Mouse (Mus musculus) heart, adult 2 months (tissue): ENCODE measurements around the gene Dnajc3. TPM values are rescaled to one million over a fixed set of nuclear protein-coding genes. Genes with fewer than 3 reads are reported as not detected.

Source experiments
- DNase-seq, 2 experiments: peaks; one replicate each; pipeline ENCODE4 v3.0.0; 2021
- H3K27ac ChIP-seq: fragments of 200-600 bp; 2 replicates; pipeline ENCODE4 v1.8.1; 2022
- H3K27me3 ChIP-seq: fragments of 200-500 bp; 2 replicates; pipeline ENCODE4 v1.6.1; 2012; ENCODE audit warnings: mild to moderate bottlenecking, low read length, inconsistent platforms, mixed read lengths; ENCODE audit not compliant: control insufficient read depth, insufficient read depth
- H3K36me3 ChIP-seq: fragments of 200-500 bp; 2 replicates; pipeline ENCODE4 v1.6.1; 2012; ENCODE audit warnings: low read length, inconsistent platforms; ENCODE audit not compliant: control insufficient read depth, insufficient read depth
- H3K4me1 ChIP-seq: fragments of 200-500 bp; 2 replicates; pipeline ENCODE4 v1.6.1; 2011; ENCODE audit warnings: low read length; ENCODE audit not compliant: control insufficient read depth, insufficient read depth
- H3K4me3 ChIP-seq: fragments of 200-600 bp; 2 replicates; pipeline ENCODE4 v1.8.1; 2022
- H3K79me2 ChIP-seq: fragments of 200-500 bp; replicated peaks from 2 replicates; pipeline ENCODE4 v1.6.1; 2012; ENCODE audit warnings: mild to moderate bottlenecking, inconsistent platforms, low read length, moderate library complexity, mixed read lengths; ENCODE audit not compliant: control insufficient read depth, insufficient read depth
- H3K9ac ChIP-seq: fragments of 200-500 bp; 2 replicates; pipeline ENCODE4 v1.6.1; 2012; ENCODE audit warnings: low read depth, mild to moderate bottlenecking, control low read depth, inconsistent platforms, low read length, mixed read lengths
- CTCF ChIP-seq: fragments of 200-600 bp; IDR thresholded peaks from 2 replicates; pipeline ENCODE4 v1.8.1; 2022; ENCODE audit warnings: antibody characterized with exemption, mild to moderate bottlenecking, moderate library complexity
- EP300 ChIP-seq: fragments of 200-500 bp; IDR thresholded peaks from 2 replicates; pipeline ENCODE4 v1.6.1; 2011; ENCODE audit warnings: low read depth, low read length, control low read depth; ENCODE audit not compliant: insufficient read depth
- POLR2A ChIP-seq: fragments of 200-500 bp; IDR thresholded peaks from 2 replicates; pipeline ENCODE4 v1.6.1; 2011; ENCODE audit warnings: mild to moderate bottlenecking, low read depth, low read length, control low read depth; ENCODE audit not compliant: insufficient read depth
- WGBS: fragments of 180-500 bp; shearing (Covaris S2); methylation state at CpG from one replicate; pipeline ENCODE4 v1.1.7; 2018; 5-methylcytosine and 5-hydroxymethylcytosine counted together
- intact Hi-C: fragments of 180-260 bp; cut with DNase I; formaldehyde crosslinking; loops from one replicate; pipeline ENCODE4 v1.15.1; 2025
- polyA plus RNA-seq: library from polyadenylated mRNA; depleted of rRNA; stranded (reverse); fragments of >200 nt; gene quantifications from 2 replicates; pipeline ENCODE4 v1.2.3, GENCODE M21; 2012
- total RNA-seq, 2 experiments: library from RNA; stranded (reverse); gene quantifications; 2 replicates each; pipeline ENCODE4 v1.2.3; 2021

The Dnajc3 gene
- total and polyA plus RNA-seq, 3 experiments = 8.5 to 33.4 (median 32.5) TPM

- no peak overlapping the region for H3K27ac ChIP-seq
- H3K4me3 ChIP-seq = no peak overlapping the region
- H3K79me2 ChIP-seq = no peaks in the 10 kb centered on the region
- no peaks in the 10 kb centered on the region for H3K27me3 ChIP-seq
- TF ChIP-seq EP300 (no peak), CTCF (peak; percentile 58)
- no peak for DNase-seq
- intact Hi-C loops = no loop called here
- no peak overlapping the region for H3K9ac ChIP-seq
- no peaks in the 10 kb centered on the region for H3K36me3 ChIP-seq
- H3K4me1 ChIP-seq = no peaks in the 10 kb centered on the region
Observed at GRCm38 (mm10) chr14:119003320-119003719, 65.5 kb downstream of the Dnajc3 start.

DNA sequence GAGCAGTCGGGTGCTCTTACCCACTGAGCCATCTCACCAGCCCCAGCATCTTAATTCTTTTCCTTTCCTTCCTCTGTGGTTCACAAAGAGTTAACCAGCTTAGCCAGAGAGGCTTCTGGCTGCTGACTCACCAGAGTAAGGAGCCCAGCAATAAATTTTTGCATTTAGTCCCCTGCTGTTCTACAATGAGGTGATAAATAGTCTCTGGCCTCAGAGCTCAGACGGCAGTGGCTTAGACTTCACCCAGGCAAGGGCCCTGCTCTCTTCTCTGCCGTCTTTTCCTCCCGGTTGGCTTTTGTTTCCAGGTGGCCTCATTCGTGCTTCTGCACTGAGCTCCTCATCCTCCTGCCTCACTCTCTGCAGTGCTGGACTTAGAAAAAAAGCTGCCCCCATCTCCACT, 68.1 kb downstream of the Dnajc3 start:
- Histone ChIP-seq H3K9ac (no peak overlapping the region), H3K36me3 (no peaks in the 10 kb centered on the region), H3K27ac (no peak overlapping the region; the same call in 1 of the 2 replicates), H3K79me2 (no peaks in the 10 kb centered on the region), H3K4me1 (no peaks in the 10 kb centered on the region), H3K4me3 (no peak overlapping the region; the same call in 1 of the 2 replicates), H3K27me3 (no peaks in the 10 kb centered on the region)
- intact Hi-C loops = no loop called here
- DNase-seq = no peak
- 14% methylated on average over 5 of the region's 5 CpGs for WGBS
- TF ChIP-seq CTCF (no peak), EP300 (no peak), POLR2A (no peak)

GRCm38 (mm10) chr14:119006441-119007102, 68.8 kb downstream of the Dnajc3 start:
- H3K27ac ChIP-seq = peak overlapping the region; percentile 78
- no peak for TF ChIP-seq CTCF
- no peak for TF ChIP-seq EP300
- no peak for TF ChIP-seq POLR2A
- WGBS = 2% methylated on average over 49 of the region's 49 CpGs
- H3K27me3 ChIP-seq = no peaks in the 10 kb centered on the region
- H3K4me3 ChIP-seq = peak overlapping the region; percentile 60
- H3K9ac ChIP-seq = peak overlapping the region; percentile 46
- intact Hi-C loops = loop anchor here (1.0 kb wide), 1 partner anchor 68 kb away; no protein-coding TSS in a partner anchor
- no peaks in the 10 kb centered on the region for H3K36me3 ChIP-seq
- H3K79me2 ChIP-seq = no peaks in the 10 kb centered on the region
- no peaks in the 10 kb centered on the region for H3K4me1 ChIP-seq
- no peak for DNase-seq

DNA sequence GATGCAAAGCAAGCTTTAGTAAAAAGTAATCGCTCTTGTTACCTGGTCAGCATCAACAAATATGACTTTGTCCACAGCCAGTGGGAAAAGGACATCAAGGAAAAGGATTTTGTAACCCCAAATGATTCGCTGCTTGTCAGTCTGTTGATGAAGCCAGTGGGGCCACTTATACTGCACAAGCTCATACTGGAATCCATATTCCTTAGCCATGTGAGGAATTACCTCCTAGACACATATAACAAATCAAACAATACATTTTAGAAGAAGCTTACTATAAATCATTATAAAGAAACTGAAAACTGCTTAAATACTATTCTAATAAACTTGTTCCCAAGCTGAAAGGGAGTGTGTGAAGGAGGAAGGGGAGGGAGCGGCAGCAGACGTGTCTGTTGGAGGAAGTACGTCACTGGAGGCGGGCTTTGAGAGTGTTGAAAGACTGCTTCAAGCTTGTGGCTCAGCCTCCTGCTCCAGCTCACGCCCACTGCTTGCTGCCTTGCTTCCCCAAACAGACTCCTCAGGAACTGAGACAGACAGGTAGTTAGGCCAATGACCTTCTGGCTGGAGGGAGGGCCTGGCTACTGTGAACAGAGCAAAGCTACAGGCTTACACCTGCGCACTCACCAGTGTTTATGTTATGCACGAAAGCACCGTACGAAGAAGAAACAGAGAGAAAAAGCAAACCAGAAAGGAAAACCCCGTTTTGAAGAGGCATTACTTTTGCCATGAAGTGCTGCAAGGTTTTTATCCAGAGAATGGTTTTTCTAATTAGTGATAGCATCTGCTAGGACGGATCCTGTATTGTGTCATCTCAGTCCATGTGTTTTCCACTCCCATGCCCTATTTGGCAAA, 69.6 kb downstream of the Dnajc3 start:
- H3K4me3 ChIP-seq = peak overlapping the region; percentile 60
- H3K27me3 ChIP-seq = no peaks in the 10 kb centered on the region
- H3K36me3 ChIP-seq = no peaks in the 10 kb centered on the region
- H3K27ac ChIP-seq = peak overlapping the region; percentile 78
- TF ChIP-seq EP300 = peak; percentile 92
- TF ChIP-seq CTCF = no peak
- TF ChIP-seq POLR2A = peak; percentile 93
- intact Hi-C loops = loop anchor here (1.0 kb wide), 1 partner anchor 69 kb away; no protein-coding TSS in a partner anchor
- DNase-seq = peak; percentile 96 to 98
- under 1% methylated on average over 13 of the region's 13 CpGs for WGBS
- H3K9ac ChIP-seq = peak overlapping the region; percentile 46
- no peaks in the 10 kb centered on the region for H3K4me1 ChIP-seq
- H3K79me2 ChIP-seq = no peaks in the 10 kb centered on the region

- no peaks in the 10 kb centered on the region for H3K79me2 ChIP-seq
- 53% methylated on average over 7 of the region's 7 CpGs for WGBS
- H3K27me3 ChIP-seq = no peaks in the 10 kb centered on the region
- no peaks in the 10 kb centered on the region for H3K36me3 ChIP-seq
- no peaks in the 10 kb centered on the region for H3K4me1 ChIP-seq
- peak overlapping the region; percentile 60 for H3K4me3 ChIP-seq
- H3K27ac ChIP-seq = peak overlapping the region; percentile 78
- H3K9ac ChIP-seq = no peak overlapping the region
- intact Hi-C loops = no loop called here
- no peak for TF ChIP-seq CTCF
- TF ChIP-seq EP300 = no peak
- no peak for TF ChIP-seq POLR2A
- DNase-seq = no peak
Observed at GRCm38 (mm10) chr14:119008031-119008590, 70.3 kb downstream of the Dnajc3 start.

DNA sequence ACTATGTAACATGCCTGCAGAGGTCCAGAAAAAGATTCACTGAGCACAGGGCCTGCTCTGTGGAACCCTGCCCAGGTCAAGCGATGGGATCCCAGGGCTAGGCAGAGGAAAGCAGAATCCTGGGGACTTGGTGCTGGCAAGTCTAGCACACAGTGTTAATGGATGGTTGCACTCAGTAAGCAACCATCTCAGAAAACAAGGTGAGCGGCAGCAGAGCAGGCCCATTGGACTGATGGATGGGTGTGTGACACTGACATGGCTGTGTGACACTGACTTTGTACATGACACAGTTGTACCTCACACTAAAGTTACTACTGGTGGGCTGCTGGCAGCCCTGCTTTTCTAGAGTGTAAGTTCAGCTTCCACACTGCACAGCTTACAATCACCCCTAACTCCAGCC, 71.8 kb downstream of the Dnajc3 start:
- no peak for DNase-seq
- no peaks in the 10 kb centered on the region for H3K27me3 ChIP-seq
- H3K79me2 ChIP-seq = no peaks in the 10 kb centered on the region
- no peaks in the 10 kb centered on the region for H3K36me3 ChIP-seq
- 93% methylated on average over 2 of the region's 2 CpGs for WGBS
- no peaks in the 10 kb centered on the region for H3K4me1 ChIP-seq
- intact Hi-C loops = no loop called here
- TF ChIP-seq EP300 = no peak
- TF ChIP-seq CTCF = no peak
- no peak for TF ChIP-seq POLR2A
- H3K4me3 ChIP-seq = no peak overlapping the region
- H3K27ac ChIP-seq = no peak overlapping the region
- H3K9ac ChIP-seq = no peak overlapping the region
